Mouse (Mus musculus): ENCODE measurements around the gene Snrnp27. TPM values are rescaled to one million over a fixed set of nuclear protein-coding genes. Genes with fewer than 3 reads are reported as not detected.

Gene Snrnp27
- 7.4 and 8.6 TPM in 2 replicates for polyA plus RNA-seq (2012; rRNA removed)

- DNase-seq (ENCODE audit: low read depth, low spot score), result peak; percentile 83
- 1% methylated on average over 36 of the region's 36 CpGs for WGBS
Measured at GRCm38 (mm10) chr6:86683872-86684654, at the start of gene Snrnp27. Gene Snrnp27, minus strand, starts transcription at chr6:86684522.

GRCm38 (mm10) chr6:86733183-86733876, 49.0 kb upstream of the Snrnp27 start, which contains the start of gene Gmcl1:
Gene Gmcl1, minus strand, starts transcription at chr6:86733383.
- under 1% methylated on average over 59 of the region's 59 CpGs for WGBS
- peak; percentile 87 for DNase-seq (ENCODE audit: low read depth, low spot score)

GRCm38 (mm10) chr6:86732276-86733173, 48.2 kb upstream of the Snrnp27 start:
- no peak for DNase-seq (ENCODE audit: low read depth, low spot score)
- under 1% methylated on average over 62 of the region's 62 CpGs for WGBS

GRCm38 (mm10) chr6:86728711-86729110, 44.4 kb upstream of the Snrnp27 start:
- 89% methylated on average over 5 of the region's 5 CpGs for WGBS

GRCm38 (mm10) chr6:86721977-86722376, 37.7 kb upstream of the Snrnp27 start:
- no peak for DNase-seq (ENCODE audit: low read depth, low spot score)
- 88% methylated on average over 3 of the region's 3 CpGs for WGBS

More at GRCm38 (mm10) chr6:86728711-86729110, 44.4 kb upstream of the Snrnp27 start:
- DNase-seq (ENCODE audit: low read depth, low spot score), result no peak

GRCm38 (mm10) chr6:86708072-86708774, 23.9 kb upstream of the Snrnp27 start:
- no peak for DNase-seq (ENCODE audit: low read depth, low spot score)
- 69% methylated on average over 4 of the region's 4 CpGs for WGBS

GRCm38 (mm10) chr6:86702577-86702976, 18.3 kb upstream of the Snrnp27 start:
- DNase-seq (ENCODE audit: low read depth, low spot score), result no peak
- 77% methylated on average over 9 of the region's 9 CpGs for WGBS

GRCm38 (mm10) chr6:86697903-86698302, 13.6 kb upstream of the Snrnp27 start:
- no peak for DNase-seq (ENCODE audit: low read depth, low spot score)
- 42% methylated on average over 6 of the region's 6 CpGs for WGBS

GRCm38 (mm10) chr6:86696213-86696612, 11.9 kb upstream of the Snrnp27 start:
- 83% methylated on average over 10 of the region's 10 CpGs for WGBS
- no peak for DNase-seq (ENCODE audit: low read depth, low spot score)

- peak; percentile 48 for DNase-seq (ENCODE audit: low read depth, low spot score)
Measured at GRCm38 (mm10) chr6:86694465-86694864, 10.1 kb upstream of the Snrnp27 start.

- no peak for DNase-seq (ENCODE audit: low read depth, low spot score)
- 87% methylated on average over 3 of the region's 3 CpGs for WGBS
Measured at GRCm38 (mm10) chr6:86689671-86690070, 5.3 kb upstream of the Snrnp27 start.

- DNase-seq (ENCODE audit: low read depth, low spot score), result no peak
- WGBS, result 78% methylated on average over 1 of the region's 1 CpGs
Measured at GRCm38 (mm10) chr6:86686971-86687370, 2.6 kb upstream of the Snrnp27 start.

GRCm38 (mm10) chr6:86684655-86685011, 311 bp upstream of the Snrnp27 start:
- 35% methylated on average over 12 of the region's 12 CpGs for WGBS
- no peak for DNase-seq (ENCODE audit: low read depth, low spot score)

- no peak for DNase-seq (ENCODE audit: low read depth, low spot score)
- WGBS, result 81% methylated on average over 3 of the region's 3 CpGs
Measured at GRCm38 (mm10) chr6:86681289-86681688, 3.0 kb downstream of the Snrnp27 start.

GRCm38 (mm10) chr6:86678341-86678740, 6.0 kb downstream of the Snrnp27 start:
- WGBS, result 65% methylated on average over 6 of the region's 6 CpGs
- no peak for DNase-seq (ENCODE audit: low read depth, low spot score)

GRCm38 (mm10) chr6:86670873-86671272, 13.4 kb downstream of the Snrnp27 start:
- WGBS, result 16% methylated on average over 2 of the region's 2 CpGs
- peak; percentile 68 for DNase-seq (ENCODE audit: low read depth, low spot score)

GRCm38 (mm10) chr6:86669240-86669727, 15.0 kb downstream of the Snrnp27 start:
- WGBS, result 3% methylated on average over 36 of the region's 37 CpGs
- peak; percentile 97 for DNase-seq (ENCODE audit: low read depth, low spot score)

GRCm38 (mm10) chr6:86668580-86669239, 15.6 kb downstream of the Snrnp27 start, which contains the start of gene Mxd1:
Gene Mxd1, minus strand, starts transcription at chr6:86669161.
- DNase-seq (ENCODE audit: low read depth, low spot score), result no peak
- 1% methylated on average over 73 of the region's 76 CpGs for WGBS

GRCm38 (mm10) chr6:86667061-86667460, 17.3 kb downstream of the Snrnp27 start:
- 92% methylated on average over 10 of the region's 10 CpGs for WGBS
- DNase-seq (ENCODE audit: low read depth, low spot score), result no peak

Measured in large intestine, adult 2 months (tissue).